21 mouse cellular contexts compared by ENCODE assay signal in genomic region chr2:106228249-106228648, GRCm38 (mm10).
DNase-seq lines count a peak whose midpoint lies in the region; ATAC-seq and TF ChIP-seq lines count a peak whose summit lies in the region.
"Had no signal": no experiment of that assay in that cellular context is flagged by ENCODE, and none has a peak within 500 bp of the region (broad histone marks: within the 10 kb centered on the region; RNA-seq: fewer than 3 reads in every experiment).

No protein-coding gene starts in this region.

- H3K9me3 ChIP-seq in hindbrain, embryonic 16.5 days (ENCODE audit: control insufficient read depth, low read length): no peaks in the 10 kb centered on the region
- no peaks in the 10 kb centered on the region for H3K9me3 ChIP-seq in hindbrain, embryonic 12.5 days (replicated peaks)
- H3K9me3 ChIP-seq in midbrain, postnatal 0 days (ENCODE audit: low read length): no peaks in the 10 kb centered on the region
- no peaks in the 10 kb centered on the region for H3K9me3 ChIP-seq in midbrain, embryonic 16.5 days (replicated peaks; ENCODE audit: control insufficient read depth, low read length, poor library complexity, severe bottlenecking)
- H3K9me3 ChIP-seq: embryonic facial prominence, embryonic 12.5 days; embryonic facial prominence, embryonic 15.5 days; heart, embryonic 10.5 days had no signal

- H3K27me3 ChIP-seq in hindbrain, embryonic 16.5 days (replicated peaks; ENCODE audit: control insufficient read depth, insufficient read depth, low read length): no peaks in the 10 kb centered on the region
- H3K27me3 ChIP-seq in hindbrain, embryonic 12.5 days: no peaks in the 10 kb centered on the region
- no peaks in the 10 kb centered on the region for H3K27me3 ChIP-seq in midbrain, postnatal 0 days (ENCODE audit: insufficient read depth, low read length)
- no peaks in the 10 kb centered on the region for H3K27me3 ChIP-seq in midbrain, embryonic 16.5 days (ENCODE audit: control insufficient read depth, insufficient read depth, low read depth, low read length)
- H3K27me3 ChIP-seq: embryonic facial prominence, embryonic 12.5 days; embryonic facial prominence, embryonic 15.5 days had no signal

- no peak overlapping the region for H3K4me3 ChIP-seq in hindbrain, embryonic 16.5 days (ENCODE audit: low read length)
- H3K4me3 ChIP-seq in hindbrain, embryonic 12.5 days: no peak overlapping the region
- no peak overlapping the region for H3K4me3 ChIP-seq in midbrain, postnatal 0 days (ENCODE audit: low read depth, low read length)
- H3K4me3 ChIP-seq in midbrain, embryonic 16.5 days (ENCODE audit: low read depth, low read length): no peak overlapping the region
- H3K4me3 ChIP-seq: embryonic facial prominence, embryonic 12.5 days; embryonic facial prominence, embryonic 15.5 days; heart, adult 2 months; heart, embryonic 10.5 days had no signal

- DNase-seq in cerebellum, postnatal 10 days: peak; percentile 43 to 60
- DNase-seq in cerebellum, postnatal 36 days: no peak
- peak; percentile 12 for DNase-seq in midbrain, postnatal 0 days (ENCODE audit: low spot score)
- DNase-seq in retina, postnatal 1 day: peak; percentile 67
- DNase-seq in heart, adult 18-20 months: no peak
- DNase-seq: adrenal gland, adult 8-10 months; adrenal gland, postnatal 25 days; cerebellum, adult 2 months; cerebellum, adult 9-11 months; forebrain, postnatal 0 days; gastrocnemius, postnatal 25 days; heart, adult 2 months had no signal

- peak; percentile 24; the same call in 1 of the 2 replicates for ATAC-seq in hindbrain, embryonic 16.5 days
- no peak for ATAC-seq in hindbrain, embryonic 12.5 days (ENCODE audit: low FRiP score)
- no peak for ATAC-seq in midbrain, postnatal 0 days (ENCODE audit: low FRiP score)
- no peak for ATAC-seq in midbrain, embryonic 16.5 days
- ATAC-seq: activated CD4-positive, CD25-positive, alpha-beta regulatory T cell, adult 4 months; forebrain, embryonic 14.5 days; forebrain, postnatal 0 days; intestine, postnatal 0 days had no signal

- no peak for TF ChIP-seq CTCF in midbrain, postnatal 0 days (IDR thresholded peaks at IDR 0.05)

- no peak overlapping the region for H3K27ac ChIP-seq in hindbrain, embryonic 16.5 days (ENCODE audit: low read depth, low read length)
- H3K27ac ChIP-seq in hindbrain, embryonic 12.5 days: no peak overlapping the region
- no peak overlapping the region for H3K27ac ChIP-seq in midbrain, postnatal 0 days (ENCODE audit: low read depth, low read length)
- H3K27ac ChIP-seq in midbrain, embryonic 16.5 days (ENCODE audit: low read length): no peak overlapping the region
- H3K27ac ChIP-seq: embryonic facial prominence, embryonic 12.5 days; embryonic facial prominence, embryonic 15.5 days; heart, adult 2 months; heart, embryonic 10.5 days had no signal

- H3K36me3 ChIP-seq in hindbrain, embryonic 16.5 days (ENCODE audit: control insufficient read depth, insufficient read depth, low read length): no peaks in the 10 kb centered on the region
- no peaks in the 10 kb centered on the region for H3K36me3 ChIP-seq in hindbrain, embryonic 12.5 days
- H3K36me3 ChIP-seq in midbrain, postnatal 0 days (ENCODE audit: insufficient read depth, low read length): no peaks in the 10 kb centered on the region
- H3K36me3 ChIP-seq in midbrain, embryonic 16.5 days (ENCODE audit: control insufficient read depth, insufficient read depth, low read length): no peaks in the 10 kb centered on the region
- H3K36me3 ChIP-seq: embryonic facial prominence, embryonic 12.5 days; embryonic facial prominence, embryonic 15.5 days; heart, embryonic 10.5 days had no signal

- no peak overlapping the region for H3K9ac ChIP-seq in hindbrain, embryonic 16.5 days (ENCODE audit: low read depth, low read length)
- H3K9ac ChIP-seq in hindbrain, embryonic 12.5 days: no peak overlapping the region
- no peak overlapping the region for H3K9ac ChIP-seq in midbrain, postnatal 0 days (replicated peaks; ENCODE audit: low read length, poor library complexity, severe bottlenecking)
- no peak overlapping the region for H3K9ac ChIP-seq in midbrain, embryonic 16.5 days (ENCODE audit: low read depth, low read length)
- H3K9ac ChIP-seq: embryonic facial prominence, embryonic 12.5 days; embryonic facial prominence, embryonic 15.5 days; forebrain, postnatal 0 days had no signal

- WGBS in hindbrain, embryonic 16.5 days: 50% methylated on average over 1 of the region's 1 CpGs
- 63% methylated on average over 1 of the region's 1 CpGs for WGBS in hindbrain, embryonic 12.5 days
- 64% methylated on average over 1 of the region's 1 CpGs for WGBS in midbrain, postnatal 0 days
- WGBS in midbrain, embryonic 16.5 days: 64% methylated on average over 1 of the region's 1 CpGs

- no peak overlapping the region for H3K4me2 ChIP-seq in hindbrain, embryonic 16.5 days (ENCODE audit: low read length)
- H3K4me2 ChIP-seq in hindbrain, embryonic 12.5 days (replicated peaks): no peak overlapping the region
- H3K4me2 ChIP-seq in midbrain, postnatal 0 days (ENCODE audit: low read depth, low read length, poor library complexity, severe bottlenecking): no peak overlapping the region
- H3K4me2 ChIP-seq in midbrain, embryonic 16.5 days (ENCODE audit: low read length): no peak overlapping the region
- H3K4me2 ChIP-seq: embryonic facial prominence, embryonic 12.5 days; embryonic facial prominence, embryonic 15.5 days had no signal

- H3K4me1 ChIP-seq in hindbrain, embryonic 16.5 days (ENCODE audit: control insufficient read depth, insufficient read depth, low read depth, low read length): no peaks in the 10 kb centered on the region
- no peaks in the 10 kb centered on the region for H3K4me1 ChIP-seq in hindbrain, embryonic 12.5 days
- no peaks in the 10 kb centered on the region for H3K4me1 ChIP-seq in midbrain, postnatal 0 days (ENCODE audit: insufficient read depth, low read length)
- H3K4me1 ChIP-seq in midbrain, embryonic 16.5 days (ENCODE audit: control insufficient read depth, insufficient read depth, low read length): no peaks in the 10 kb centered on the region
- H3K4me1 ChIP-seq: embryonic facial prominence, embryonic 12.5 days; embryonic facial prominence, embryonic 15.5 days; heart, embryonic 10.5 days had no signal

Comparison
In these comparisons a context has a peak if more than half of its experiments do, and no peak if none do; other contexts are left out.
1. DNase-seq: peak in cerebellum, postnatal 10 days (2 of 2), midbrain, postnatal 0 days (single experiment) and retina, postnatal 1 day (single experiment); none in cerebellum, postnatal 36 days (0 of 2) and heart, adult 18-20 months (0 of 2).